Mouse (Mus musculus): Measurements from ENCODE around the gene Hnrnpul2. TPM values are rescaled to one million over a fixed set of nuclear protein-coding genes. Genes with fewer than 3 reads are reported as not detected.

The Hnrnpul2 gene
- polyA plus RNA-seq, 1 experiment from 2014 or later, result 11.9 TPM

Other genes starting within 250 kb of the Hnrnpul2 start
- 8.6 and 10.3 TPM in 2 replicates for gene Slc22a8, start 228.8 kb upstream of the Hnrnpul2 start, polyA plus RNA-seq (2021; fragmentation: Nextera tagmentation)
- gene Slc22a6, start 202.0 kb upstream of the Hnrnpul2 start, polyA plus RNA-seq (2021; fragmentation: Nextera tagmentation), result 2.2 and 2.7 TPM in 2 replicates
- 41.2 and 88.0 TPM in 2 replicates for gene Chrm1, start 156.2 kb upstream of the Hnrnpul2 start, polyA plus RNA-seq (2021; fragmentation: Nextera tagmentation)
- gene Slc3a2, start 96.6 kb upstream of the Hnrnpul2 start, polyA plus RNA-seq (2021; fragmentation: Nextera tagmentation), result 169 and 178 TPM in 2 replicates
- 57.2 and 64.9 TPM in 2 replicates for gene Wdr74, start 84.2 kb upstream of the Hnrnpul2 start, polyA plus RNA-seq (2021; fragmentation: Nextera tagmentation)
- gene 1700092M07Rik, start 79.3 kb upstream of the Hnrnpul2 start, polyA plus RNA-seq (2021; fragmentation: Nextera tagmentation), result not detected in 2 replicates
- 33.4 and 33.5 TPM in 2 replicates for gene Stx5a, start 78.6 kb upstream of the Hnrnpul2 start, polyA plus RNA-seq (2021; fragmentation: Nextera tagmentation)
- gene Nxf1, start 62.9 kb upstream of the Hnrnpul2 start, polyA plus RNA-seq (2021; fragmentation: Nextera tagmentation), result 23.9 and 27.6 TPM in 2 replicates
- gene Tmem223, start 49.0 kb upstream of the Hnrnpul2 start, polyA plus RNA-seq (2021; fragmentation: Nextera tagmentation), result 234 and 250 TPM in 2 replicates
- gene Tmem179b, start 45.5 kb upstream of the Hnrnpul2 start, polyA plus RNA-seq (2021; fragmentation: Nextera tagmentation), result 28.2 and 37.0 TPM in 2 replicates
- gene Taf6l, start 33.6 kb upstream of the Hnrnpul2 start, polyA plus RNA-seq (2021; fragmentation: Nextera tagmentation), result 11.5 and 16.0 TPM in 2 replicates
- gene Polr2g, start 21.4 kb upstream of the Hnrnpul2 start, polyA plus RNA-seq (2021; fragmentation: Nextera tagmentation), result 224 and 251 TPM in 2 replicates
- gene Zbtb3, start 17.5 kb upstream of the Hnrnpul2 start, polyA plus RNA-seq (2021; fragmentation: Nextera tagmentation), result 2.2 and 3.2 TPM in 2 replicates
- 22.4 and 24.7 TPM in 2 replicates for gene Ttc9c, start 677 bp upstream of the Hnrnpul2 start, polyA plus RNA-seq (2021; fragmentation: Nextera tagmentation)
- not detected in 2 replicates for gene AC129217.1, start 9.8 kb downstream of the Hnrnpul2 start, polyA plus RNA-seq (2021; fragmentation: Nextera tagmentation)
- 80.3 and 99.9 TPM in 2 replicates for gene Bscl2, start 17.5 kb downstream of the Hnrnpul2 start, polyA plus RNA-seq (2021; fragmentation: Nextera tagmentation)
- gene Gng3, start 19.2 kb downstream of the Hnrnpul2 start, polyA plus RNA-seq (2021; fragmentation: Nextera tagmentation), result 271 and 278 TPM in 2 replicates
- gene Lrrn4cl, start 30.8 kb downstream of the Hnrnpul2 start, polyA plus RNA-seq (2021; fragmentation: Nextera tagmentation), result 0.28 and 0.50 TPM in 2 replicates
- gene Ubxn1, start 51.5 kb downstream of the Hnrnpul2 start, polyA plus RNA-seq (2021; fragmentation: Nextera tagmentation), result 157 and 163 TPM in 2 replicates
- 68.8 and 84.0 TPM in 2 replicates for gene Uqcc3, start 60.9 kb downstream of the Hnrnpul2 start, polyA plus RNA-seq (2021; fragmentation: Nextera tagmentation)
- 9.7 and 11.2 TPM in 2 replicates for gene Lbhd1, start 63.7 kb downstream of the Hnrnpul2 start, polyA plus RNA-seq (2021; fragmentation: Nextera tagmentation)
- gene Gm49403, start 63.9 kb downstream of the Hnrnpul2 start, polyA plus RNA-seq (2021; fragmentation: Nextera tagmentation), result not detected in 2 replicates
- 71.4 and 81.8 TPM in 2 replicates for gene 1810009A15Rik, start 68.8 kb downstream of the Hnrnpul2 start, polyA plus RNA-seq (2021; fragmentation: Nextera tagmentation)
- 5.9 and 13.0 TPM in 2 replicates for gene Gm49416, start 68.9 kb downstream of the Hnrnpul2 start, polyA plus RNA-seq (2021; fragmentation: Nextera tagmentation)
- gene Ints5, start 73.0 kb downstream of the Hnrnpul2 start, polyA plus RNA-seq (2021; fragmentation: Nextera tagmentation), result 6.4 and 8.5 TPM in 2 replicates
- gene Ganab, start 78.1 kb downstream of the Hnrnpul2 start, polyA plus RNA-seq (2021; fragmentation: Nextera tagmentation), result 15.2 and 19.0 TPM in 2 replicates
- gene B3gat3, start 100.4 kb downstream of the Hnrnpul2 start, polyA plus RNA-seq (2021; fragmentation: Nextera tagmentation), result 49.0 and 67.5 TPM in 2 replicates
- gene Rom1, start 109.3 kb downstream of the Hnrnpul2 start, polyA plus RNA-seq (2021; fragmentation: Nextera tagmentation), result 4.9 and 6.0 TPM in 2 replicates
- gene Eml3, start 109.5 kb downstream of the Hnrnpul2 start, polyA plus RNA-seq (2021; fragmentation: Nextera tagmentation), result 3.1 and 4.0 TPM in 2 replicates
- gene Mta2, start 121.9 kb downstream of the Hnrnpul2 start, polyA plus RNA-seq (2021; fragmentation: Nextera tagmentation), result 20.4 and 23.0 TPM in 2 replicates
- 10.3 and 11.3 TPM in 2 replicates for gene Tut1, start 133.8 kb downstream of the Hnrnpul2 start, polyA plus RNA-seq (2021; fragmentation: Nextera tagmentation)
- 432 and 459 TPM in 2 replicates for gene Eef1g, start 147.0 kb downstream of the Hnrnpul2 start, polyA plus RNA-seq (2021; fragmentation: Nextera tagmentation)
- gene Ahnak, start 169.3 kb downstream of the Hnrnpul2 start, polyA plus RNA-seq (2021; fragmentation: Nextera tagmentation), result 4.5 and 4.9 TPM in 2 replicates

Data from left cerebral cortex, adult 6 months (tissue).